Mouse (Mus musculus) gastrocnemius, postnatal 25 days (tissue): Measurements from ENCODE around the gene Gabbr2. TPM values are rescaled to one million over a fixed set of nuclear protein-coding genes. Genes with fewer than 3 reads are reported as not detected.

Source experiments
- DNase-seq: peaks from one replicate; pipeline ENCODE4 v3.0.0; 2022
- total RNA-seq, 2 experiments: library from RNA; stranded (reverse); gene quantifications; 1 replicate in 1 of 2; 2 replicates in 1 of 2; pipeline ENCODE4 v1.2.3; 2021

The Gabbr2 gene
- total RNA-seq, 2 experiments from 2014 or later: 0.05 to 0.26 TPM

GRCm38 (mm10) chr4:46988824-46989223 is 2.8 kb downstream of the Gabbr2 start:
- no peak for DNase-seq

- no peak for DNase-seq
Observed at GRCm38 (mm10) chr4:46988257-46988656, 3.4 kb downstream of the Gabbr2 start.

DNA sequence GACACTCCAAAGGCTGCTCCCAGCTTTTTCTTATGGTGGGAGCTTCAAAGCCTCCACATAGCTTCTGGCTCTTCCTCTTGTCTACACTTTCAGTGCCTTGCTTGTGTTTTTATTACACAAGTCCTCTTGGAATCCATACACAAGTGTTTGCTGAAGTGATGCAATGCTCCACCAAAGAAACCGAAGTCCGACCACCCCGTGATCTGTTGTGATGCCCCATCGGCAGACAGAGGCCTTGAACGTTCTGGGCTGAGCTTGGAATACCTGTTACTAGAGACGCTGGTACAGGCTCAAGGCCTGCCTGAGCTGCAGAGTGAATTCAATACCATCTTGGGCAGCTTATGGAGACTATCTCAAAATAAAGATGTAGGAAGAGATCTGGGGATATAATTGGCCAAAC is 3.9 kb downstream of the Gabbr2 start:
- no peak for DNase-seq

- DNase-seq: no peak
Observed at GRCm38 (mm10) chr4:46986054-46986453, 5.6 kb downstream of the Gabbr2 start.

DNA sequence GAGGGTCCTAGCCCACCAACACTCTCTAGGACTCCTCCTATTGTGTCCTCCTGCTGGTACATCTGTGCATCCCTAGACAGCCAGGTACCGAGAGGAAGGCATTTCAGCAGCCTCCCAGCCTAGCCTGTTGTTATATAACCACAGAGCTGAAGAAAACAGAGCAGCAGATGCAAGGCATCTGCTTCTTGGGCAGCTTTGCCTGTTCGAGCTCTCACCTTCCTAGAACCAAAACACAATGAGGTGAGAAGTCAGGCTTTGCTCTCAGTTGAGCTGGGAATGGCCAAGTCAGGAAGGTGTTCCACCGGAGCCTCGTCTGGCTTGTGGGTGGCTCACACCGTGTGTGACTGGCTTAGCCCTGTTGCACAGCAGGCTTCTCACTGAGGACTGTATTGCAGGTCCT is 8.8 kb downstream of the Gabbr2 start:
- no peak for DNase-seq

DNA sequence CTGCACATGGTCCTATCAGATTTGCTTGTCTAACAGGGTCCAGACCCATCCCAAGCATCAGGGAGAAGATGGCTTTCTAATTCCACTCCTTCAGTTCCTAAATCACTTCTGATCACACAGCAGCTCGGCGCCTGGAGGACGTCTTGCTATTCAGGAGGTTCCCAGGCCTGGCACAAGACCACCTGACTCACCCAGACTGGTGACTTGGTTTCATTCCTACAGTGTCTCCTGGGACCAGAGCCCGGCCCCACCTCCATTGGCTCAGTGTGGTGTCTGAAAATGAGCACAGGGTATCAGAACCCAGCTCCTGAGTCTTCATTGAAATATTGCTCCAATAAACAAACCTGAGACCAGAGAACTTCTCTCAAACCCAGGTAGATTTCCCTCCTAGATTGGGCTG is 9.6 kb downstream of the Gabbr2 start:
- no peak for DNase-seq

- DNase-seq: no peak
Observed at GRCm38 (mm10) chr4:46978371-46978770, 13.3 kb downstream of the Gabbr2 start.

- DNase-seq: no peak
Observed at GRCm38 (mm10) chr4:46977161-46977560, 14.5 kb downstream of the Gabbr2 start.

- no peak for DNase-seq
Observed at GRCm38 (mm10) chr4:46976671-46977071, 15.0 kb downstream of the Gabbr2 start.

DNA sequence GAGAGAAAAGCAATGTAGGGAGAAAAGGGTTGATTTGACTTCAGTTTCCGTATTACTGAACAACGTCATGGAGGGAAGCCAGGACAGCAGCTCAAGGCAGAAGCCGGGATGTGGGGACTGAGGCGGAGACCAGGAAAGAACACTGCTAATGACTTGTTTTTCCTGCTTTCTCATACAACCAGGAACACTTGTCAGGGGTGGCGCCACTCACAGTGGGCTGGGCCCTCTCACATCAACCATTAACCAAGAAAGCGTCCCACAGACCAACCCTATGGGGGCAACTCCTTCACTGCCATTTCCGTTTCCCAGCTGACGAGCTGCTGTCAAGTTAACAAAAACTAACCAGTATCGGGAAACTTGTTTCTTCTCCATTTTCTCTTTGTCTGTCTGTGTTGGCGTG is 18.4 kb downstream of the Gabbr2 start:
- DNase-seq: no peak

- DNase-seq: no peak
Observed at GRCm38 (mm10) chr4:46967981-46968380, 23.7 kb downstream of the Gabbr2 start.

DNA sequence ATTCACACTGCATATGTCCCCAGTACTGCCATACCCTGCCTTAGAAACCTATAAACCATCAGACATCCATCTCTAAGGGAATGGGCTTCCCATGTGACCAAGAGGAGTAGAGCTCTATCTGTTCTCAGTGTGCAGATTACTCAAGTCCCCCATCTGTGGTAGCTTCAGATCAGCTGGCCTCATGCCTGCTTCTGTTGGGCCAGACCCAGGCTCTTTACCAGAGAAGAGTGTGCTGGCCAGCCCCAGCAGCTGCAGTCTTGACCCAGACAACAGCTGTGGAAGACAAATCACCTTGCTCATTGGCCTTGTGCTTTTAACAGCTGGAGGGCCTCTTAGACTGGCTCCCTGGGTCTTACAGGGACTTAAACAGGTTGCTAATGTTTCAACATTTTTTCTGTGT is 25.1 kb downstream of the Gabbr2 start:
- peak; percentile 32 for DNase-seq

GRCm38 (mm10) chr4:46961403-46961802 is 30.3 kb downstream of the Gabbr2 start:
- no peak for DNase-seq

DNA sequence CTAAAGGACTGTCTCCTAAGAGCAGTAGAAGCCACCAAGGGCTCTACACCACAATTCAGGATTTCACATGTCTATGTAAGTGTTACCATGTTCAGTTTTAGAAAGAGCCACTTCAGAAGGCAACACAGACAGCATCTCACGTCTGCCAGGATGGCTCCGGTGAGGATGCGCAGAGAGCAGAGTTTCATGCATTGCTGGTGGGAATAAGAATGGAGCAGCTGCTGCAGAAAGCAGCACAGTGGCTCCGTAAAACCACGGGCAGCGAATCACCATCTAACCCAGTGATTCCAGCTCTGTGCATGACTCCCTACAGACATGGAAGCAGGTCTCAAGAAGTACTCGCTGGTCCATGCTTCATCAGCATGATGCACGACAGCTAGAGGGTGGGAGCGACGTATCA is 31.5 kb downstream of the Gabbr2 start:
- DNase-seq: no peak

DNA sequence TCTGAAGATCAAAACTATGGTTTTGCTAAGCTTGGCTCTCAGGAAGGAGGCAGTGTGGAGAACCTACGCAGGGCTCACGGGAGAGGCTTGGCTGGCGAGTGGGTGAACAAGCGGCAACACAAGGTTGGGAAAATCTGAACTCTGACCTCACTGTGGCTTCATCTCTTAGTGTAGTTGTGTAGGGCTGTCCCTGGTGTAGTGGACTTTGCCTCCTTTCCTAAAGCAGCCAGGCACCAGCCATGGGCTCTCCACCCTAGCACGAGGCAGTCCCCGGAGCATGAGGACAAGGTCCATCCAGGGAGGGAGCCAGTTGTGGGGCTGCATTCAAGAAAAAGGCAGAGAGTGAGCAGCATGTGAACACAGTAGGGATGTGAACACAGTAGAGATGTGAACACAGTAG is 31.9 kb downstream of the Gabbr2 start:
- no peak for DNase-seq

- DNase-seq: no peak
Observed at GRCm38 (mm10) chr4:46957955-46958354, 33.7 kb downstream of the Gabbr2 start.

DNA sequence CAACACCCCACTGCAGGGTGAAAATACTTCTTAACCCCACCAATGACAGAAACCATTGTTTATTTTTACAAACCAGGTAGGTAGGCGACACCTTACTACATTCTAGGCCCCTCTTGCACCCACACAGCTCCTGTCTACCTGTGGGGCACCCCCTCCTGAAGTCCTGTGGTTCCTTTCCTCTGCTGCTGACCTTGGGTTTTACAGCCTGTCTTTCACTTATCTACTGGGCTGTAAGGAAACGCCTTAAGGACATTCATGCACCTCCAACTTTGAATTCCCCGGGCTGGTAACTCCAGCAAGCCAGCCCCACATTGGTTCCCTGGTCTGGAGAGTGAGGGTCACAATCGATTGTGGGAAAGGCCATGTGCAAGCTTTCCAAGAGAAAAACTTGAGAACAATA is 34.7 kb downstream of the Gabbr2 start:
- no peak for DNase-seq

- DNase-seq: no peak
Observed at GRCm38 (mm10) chr4:46953021-46953420, 38.7 kb downstream of the Gabbr2 start.

GRCm38 (mm10) chr4:46952562-46952961 is 39.1 kb downstream of the Gabbr2 start:
- no peak for DNase-seq

DNA sequence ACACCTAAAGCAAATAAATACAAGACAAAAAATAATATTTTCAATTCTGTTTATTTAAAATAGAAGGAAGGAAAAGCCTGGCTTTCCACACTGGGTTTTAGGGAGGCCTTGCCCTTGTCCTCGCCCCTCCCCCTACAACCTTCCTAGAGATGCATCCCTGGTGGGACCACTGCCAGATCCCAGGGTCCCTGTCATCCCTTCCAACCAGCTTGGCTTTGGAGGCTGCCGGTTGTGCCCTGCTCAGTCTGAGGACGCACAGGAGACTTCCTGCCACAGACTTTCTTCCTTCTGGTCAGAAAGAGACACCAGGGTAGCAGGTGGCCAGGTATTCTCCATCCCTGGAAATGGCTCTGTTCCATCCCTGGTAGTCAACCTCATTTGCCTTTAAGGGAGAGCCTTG is 57.4 kb downstream of the Gabbr2 start:
- no peak for DNase-seq

DNA sequence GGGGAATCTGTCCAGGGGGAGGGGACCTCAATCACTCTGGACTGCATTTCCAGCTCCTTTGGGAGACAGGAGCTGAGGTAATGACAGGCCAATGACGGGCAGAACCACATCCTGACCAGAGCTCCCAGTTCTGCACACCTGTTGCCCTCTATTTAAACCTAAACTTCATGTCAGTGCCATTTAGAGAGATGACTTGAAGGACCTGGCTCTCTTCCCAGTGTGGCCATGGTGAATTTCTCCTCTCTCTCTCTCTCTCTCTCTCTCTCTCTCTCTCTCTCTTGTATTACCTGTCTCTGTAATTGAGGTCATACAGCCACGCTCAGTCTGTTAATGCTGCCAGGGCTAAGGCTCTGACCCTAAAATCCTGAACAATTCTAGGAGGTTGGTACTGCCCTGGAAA is 58.1 kb downstream of the Gabbr2 start:
- no peak for DNase-seq

DNA sequence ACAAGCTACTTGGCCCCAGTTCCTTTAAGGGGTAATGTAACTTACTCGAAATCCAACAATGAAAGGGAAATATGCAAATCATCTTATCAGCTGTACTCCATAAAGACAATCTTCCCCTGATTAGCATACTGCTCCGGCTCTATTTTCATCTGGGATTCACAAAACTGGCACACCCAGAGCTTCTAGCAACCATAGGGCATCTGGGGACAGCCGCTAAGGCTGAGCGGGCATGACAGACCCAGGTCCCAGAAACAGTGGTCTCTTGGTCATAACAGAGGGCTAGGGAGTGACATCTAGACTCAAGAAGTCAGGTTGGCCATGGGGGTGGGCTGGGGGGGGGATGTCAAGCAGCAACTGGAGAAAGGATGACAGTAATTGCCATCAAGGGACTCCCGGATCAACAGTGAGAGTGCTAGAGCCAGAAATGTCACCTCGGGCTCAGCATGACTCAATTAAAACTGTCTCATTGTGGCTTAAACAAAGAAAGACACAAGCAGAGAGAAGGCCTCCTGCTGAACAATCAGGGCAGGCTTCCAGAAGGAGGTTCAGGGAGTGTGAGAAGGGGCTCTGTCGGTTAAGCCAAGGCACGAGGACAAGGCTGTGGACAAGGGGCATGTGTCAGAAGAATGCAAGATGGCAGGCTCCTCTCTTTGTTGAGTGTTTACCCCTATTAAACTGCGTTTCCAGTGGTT is 59.8 kb downstream of the Gabbr2 start:
- DNase-seq: no peak

- DNase-seq: no peak
Observed at GRCm38 (mm10) chr4:46928112-46928511, 63.6 kb downstream of the Gabbr2 start.

DNA sequence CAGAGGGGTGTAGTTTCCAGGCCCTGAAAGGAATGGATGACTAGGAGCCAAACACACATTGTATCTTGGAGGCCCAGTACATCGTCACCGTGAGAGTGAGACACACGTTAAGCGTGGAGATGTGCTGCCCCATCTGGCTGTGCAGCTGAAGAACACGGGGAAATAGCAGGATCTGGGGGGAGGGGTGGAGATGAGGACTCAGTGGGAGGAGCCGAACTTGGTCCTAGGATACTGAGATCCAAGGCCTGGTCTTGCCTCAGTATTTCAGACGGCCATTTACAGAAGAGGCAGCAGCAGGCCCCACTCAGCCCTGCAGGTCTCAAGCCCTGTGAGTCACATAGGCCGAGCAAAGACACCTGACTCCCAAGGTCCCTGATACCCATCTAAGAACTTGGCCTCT is 72.5 kb downstream of the Gabbr2 start:
- DNase-seq: no peak

- peak; percentile 19 for DNase-seq
Observed at GRCm38 (mm10) chr4:46916786-46917185, 74.9 kb downstream of the Gabbr2 start.
